Mouse (Mus musculus) small intestine, adult 2 months (tissue): ENCODE measurements around the gene Erp27. TPM values are rescaled to one million over a fixed set of nuclear protein-coding genes. Genes with fewer than 3 reads are reported as not detected.

Experiments used
- H3K27ac ChIP-seq: fragments of 200-500 bp; 2 replicates; pipeline ENCODE4 v1.5.1; 2012; ENCODE audit warnings: low read depth, low read length, control low read depth, inconsistent platforms; ENCODE audit not compliant: insufficient read depth
- H3K27me3 ChIP-seq: fragments of 200-500 bp; 2 replicates; pipeline ENCODE4 v1.6.1; 2012; ENCODE audit warnings: mild to moderate bottlenecking, moderate library complexity, low read length, inconsistent platforms; ENCODE audit not compliant: control insufficient read depth, insufficient read depth
- H3K36me3 ChIP-seq: fragments of 200-500 bp; 2 replicates; pipeline ENCODE4 v1.6.1; 2012; ENCODE audit warnings: mild to moderate bottlenecking, low read length, control low read depth, inconsistent platforms; ENCODE audit not compliant: control insufficient read depth, insufficient read depth
- H3K4me1 ChIP-seq: fragments of 200-500 bp; 2 replicates; pipeline ENCODE4 v1.6.1; 2012; ENCODE audit warnings: low read length, inconsistent platforms, mixed read lengths; ENCODE audit not compliant: control insufficient read depth, insufficient read depth, insufficient read length
- H3K4me3 ChIP-seq: fragments of 200-500 bp; 2 replicates; pipeline ENCODE4 v1.5.1; 2012; ENCODE audit warnings: low read depth, mild to moderate bottlenecking, control low read depth, inconsistent platforms, low read length, moderate library complexity
- CTCF ChIP-seq: fragments of 200-500 bp; IDR thresholded peaks from 2 replicates; pipeline ENCODE4 v1.5.1; 2012; ENCODE audit warnings: low read depth, mild to moderate bottlenecking, control low read depth, inconsistent platforms, low read length, moderate library complexity, mixed read lengths; ENCODE audit not compliant: insufficient replicate concordance, insufficient read length; ENCODE audit errors: extremely low read depth
- POLR2A ChIP-seq: fragments of 200-500 bp; IDR thresholded peaks from 2 replicates; pipeline ENCODE4 v1.6.1; 2012; ENCODE audit warnings: low read depth, mild to moderate bottlenecking, control low read depth, inconsistent platforms, low read length, moderate library complexity
- WGBS: fragments of 180-500 bp; shearing (Covaris S2); methylation state at CpG from one replicate; pipeline ENCODE4 v1.1.7; 2018; 5-methylcytosine and 5-hydroxymethylcytosine counted together
- polyA plus RNA-seq: library from polyadenylated mRNA; depleted of rRNA; stranded (reverse); fragments of >200 nt; gene quantifications from 2 replicates; pipeline ENCODE4 v1.2.3, GENCODE M21; 2012

Erp27 gene
- polyA plus RNA-seq, 1 experiment: 0.28 TPM

DNA sequence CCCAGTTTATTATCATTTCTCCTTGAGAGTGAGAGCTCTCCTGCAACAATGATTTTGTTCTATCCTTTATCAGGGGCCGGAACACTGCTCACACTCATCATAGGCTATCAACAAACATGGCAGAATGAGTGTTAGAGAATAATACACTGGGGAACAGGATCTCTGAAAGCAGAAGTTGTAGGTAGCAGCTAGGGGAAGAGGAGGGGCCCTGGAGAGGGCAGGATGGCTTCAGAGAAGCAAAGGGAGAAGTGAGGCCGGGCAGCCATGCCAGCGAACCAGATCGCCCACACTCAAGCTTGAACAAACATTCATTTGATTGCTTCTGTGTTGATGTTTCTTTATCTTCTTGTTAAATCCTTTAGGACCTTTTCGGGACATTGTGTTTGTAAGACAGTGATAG, 24.3 kb upstream of the Erp27 start:
- Histone ChIP-seq H3K36me3 (no peaks in the 10 kb centered on the region), H3K4me3 (no peak overlapping the region), H3K27ac (no peak overlapping the region), H3K27me3 (no peaks in the 10 kb centered on the region), H3K4me1 (no peaks in the 10 kb centered on the region)
- TF ChIP-seq CTCF: no peak
- no peak for TF ChIP-seq POLR2A
- WGBS: 45% methylated on average over 5 of the region's 5 CpGs

DNA sequence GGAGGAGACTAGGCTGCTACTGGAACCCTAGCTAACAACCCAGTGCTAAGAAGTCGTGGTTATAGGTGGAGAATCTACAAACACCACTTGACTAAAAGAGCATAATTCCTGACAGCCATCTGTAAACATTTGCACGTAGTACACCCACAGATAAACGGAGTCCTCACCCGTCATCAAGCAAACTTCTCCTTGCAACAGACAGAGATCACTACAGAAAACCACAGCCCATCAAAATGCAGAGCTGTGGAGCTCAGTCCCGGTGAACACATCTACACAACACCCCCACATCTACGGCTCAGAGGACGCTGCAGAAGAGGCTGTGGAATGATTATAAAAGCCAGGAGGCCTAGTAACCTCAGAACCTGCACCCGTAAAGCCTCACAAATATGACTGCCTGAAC, 22.5 kb upstream of the Erp27 start:
- TF ChIP-seq POLR2A: no peak
- no peak for TF ChIP-seq CTCF
- H3K4me1 ChIP-seq: no peaks in the 10 kb centered on the region
- no peaks in the 10 kb centered on the region for H3K36me3 ChIP-seq
- 65% methylated on average over 8 of the region's 8 CpGs for WGBS
- no peaks in the 10 kb centered on the region for H3K27me3 ChIP-seq
- H3K4me3 ChIP-seq: no peak overlapping the region
- no peak overlapping the region for H3K27ac ChIP-seq

DNA sequence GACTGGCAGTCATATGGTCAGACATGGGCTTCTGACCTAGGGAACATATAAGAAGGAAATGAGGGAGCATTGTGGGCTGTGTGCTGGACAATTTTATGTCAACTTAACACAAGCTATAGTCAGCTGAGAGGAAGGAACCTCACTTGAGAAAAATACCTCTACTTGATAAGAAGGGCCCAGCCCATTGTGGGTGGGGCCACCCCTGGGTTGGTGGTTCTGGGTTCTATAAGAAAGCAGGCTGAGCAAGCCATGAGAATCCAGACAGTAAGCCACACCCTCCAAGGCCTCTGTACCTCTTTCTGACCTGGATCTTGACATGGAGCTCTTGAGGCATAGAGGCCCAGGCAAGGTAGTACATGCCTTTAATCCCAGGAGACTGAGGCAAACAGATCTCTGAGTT, 21.4 kb upstream of the Erp27 start:
- Histone ChIP-seq H3K4me3 (no peak overlapping the region), H3K36me3 (no peaks in the 10 kb centered on the region), H3K27me3 (no peaks in the 10 kb centered on the region), H3K27ac (no peak overlapping the region), H3K4me1 (no peaks in the 10 kb centered on the region)
- no peak for TF ChIP-seq CTCF
- no peak for TF ChIP-seq POLR2A

DNA sequence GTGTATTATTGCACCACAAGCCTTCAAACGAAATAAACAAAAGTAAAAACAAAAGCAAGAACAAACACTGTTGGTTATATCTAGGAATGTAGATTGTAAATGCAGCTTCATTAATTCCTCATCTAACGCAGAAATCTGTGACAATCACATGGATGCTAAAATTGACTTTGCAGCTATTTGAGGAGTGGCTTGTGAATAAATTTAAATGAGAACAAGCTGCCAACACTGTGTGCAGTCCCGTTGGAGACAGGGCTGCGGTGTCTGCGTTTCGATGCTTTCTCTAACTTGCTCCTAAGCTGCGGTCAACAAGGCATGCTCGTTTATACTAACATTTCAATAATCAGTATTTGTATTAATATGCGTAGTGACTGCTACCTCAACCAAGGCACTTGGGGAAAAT, 20.3 kb upstream of the Erp27 start:
- no peak overlapping the region for H3K27ac ChIP-seq
- 80% methylated on average over 9 of the region's 9 CpGs for WGBS
- no peaks in the 10 kb centered on the region for H3K4me1 ChIP-seq
- no peak for TF ChIP-seq CTCF
- no peak for TF ChIP-seq POLR2A
- H3K4me3 ChIP-seq: no peak overlapping the region
- no peaks in the 10 kb centered on the region for H3K36me3 ChIP-seq
- no peaks in the 10 kb centered on the region for H3K27me3 ChIP-seq

DNA sequence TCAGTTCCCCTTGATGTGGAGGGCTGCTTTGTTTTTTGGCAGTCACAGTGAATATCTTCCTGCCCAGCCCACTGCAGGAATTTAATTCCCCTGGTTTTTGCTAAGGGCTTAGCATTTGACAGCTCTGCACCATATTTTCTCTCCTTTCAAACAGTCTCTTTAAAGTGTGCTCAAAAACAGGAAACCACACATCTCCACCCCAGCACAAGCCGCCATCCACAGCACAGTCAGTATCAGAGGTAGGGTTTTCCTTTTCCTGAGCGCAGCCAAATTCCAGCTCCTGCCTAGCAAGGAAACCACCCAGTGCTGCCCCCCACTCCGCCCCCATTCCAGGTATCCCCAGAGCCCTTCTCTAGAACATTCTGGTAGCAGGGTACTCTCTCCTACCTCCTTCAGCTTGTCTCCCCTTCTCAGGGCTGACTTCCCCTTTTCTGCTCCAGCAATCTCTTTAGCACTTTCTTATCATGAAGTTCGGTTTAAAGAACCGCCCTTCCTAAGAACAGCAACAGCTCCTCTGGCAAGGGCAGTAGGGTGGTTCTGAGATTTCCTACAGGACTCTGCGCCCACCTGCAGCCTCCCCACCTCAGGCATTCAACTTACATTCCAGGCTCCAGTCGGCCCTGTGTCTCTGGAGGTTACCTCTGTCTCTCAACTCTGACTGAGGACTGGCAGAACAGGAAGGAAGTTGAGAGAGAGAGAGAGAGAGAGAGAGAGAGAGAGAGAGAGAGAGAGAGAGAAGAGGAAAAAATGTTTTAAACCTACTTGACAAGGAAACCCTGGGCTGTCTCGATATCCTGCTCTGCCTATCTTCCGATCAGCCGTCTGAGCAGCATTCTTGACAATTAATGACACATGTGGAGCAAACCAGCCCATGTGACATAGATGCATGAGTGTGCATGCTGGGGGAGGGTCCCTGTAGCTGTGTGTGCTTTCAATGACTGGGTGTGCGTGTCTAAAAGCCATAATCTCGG, 19.4 kb upstream of the Erp27 start, which contains the start of gene Arhgdib:
Gene Arhgdib (minus strand): TSS at position 849 of the 971 bp plus-strand sequence.
- TF ChIP-seq POLR2A: no peak
- TF ChIP-seq CTCF: no peak
- Histone ChIP-seq H3K27me3 (no peaks in the 10 kb centered on the region), H3K4me3 (peak within 1 kb of the TSS; percentile 65), H3K36me3 (no peaks in the 10 kb centered on the region), H3K27ac (peak within 1 kb of the TSS; percentile 74), H3K4me1 (no peaks in the 10 kb centered on the region)
- 29% methylated on average over 12 of the region's 12 CpGs for WGBS

DNA sequence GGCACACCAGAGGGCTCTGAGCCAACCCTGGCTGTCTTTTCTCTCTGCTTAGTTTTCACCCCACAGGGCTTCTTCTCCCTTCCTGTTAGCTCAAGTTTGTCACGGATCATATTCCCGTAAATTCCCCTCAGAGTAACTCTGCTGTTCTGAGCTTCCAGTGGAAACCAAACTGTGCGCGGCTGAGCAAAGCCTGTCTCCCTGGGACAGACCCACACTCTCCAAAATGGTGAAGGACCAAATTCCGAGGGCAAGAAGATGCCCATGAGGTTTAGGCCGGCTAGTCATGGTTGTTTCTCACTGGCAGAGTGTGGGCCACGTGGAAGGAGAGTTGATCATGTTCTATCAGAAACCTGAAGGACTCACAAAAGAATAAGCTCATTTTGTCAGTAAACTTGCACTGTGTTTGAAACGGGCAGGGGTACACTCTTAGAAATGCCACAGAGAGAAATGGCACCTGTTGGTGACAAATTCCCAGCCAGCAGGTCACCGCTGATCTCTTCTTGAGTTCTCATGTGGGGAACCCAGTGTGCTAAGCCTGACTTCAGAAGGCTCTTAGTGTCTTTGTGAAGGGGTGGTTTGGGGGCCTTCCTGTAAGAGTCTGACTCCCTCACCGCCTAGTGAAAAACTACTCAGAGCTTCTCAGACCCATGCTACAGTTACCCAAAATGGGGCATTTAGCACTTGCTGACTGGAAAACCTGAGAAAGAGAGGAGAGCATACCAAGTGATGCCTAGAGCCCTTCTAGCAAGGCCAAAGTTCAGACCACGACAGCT, 18.4 kb upstream of the Erp27 start:
- H3K36me3 ChIP-seq: no peaks in the 10 kb centered on the region
- H3K4me3 ChIP-seq: peak overlapping the region; percentile 65
- H3K27ac ChIP-seq: peak overlapping the region; percentile 74
- 72% methylated on average over 11 of the region's 11 CpGs for WGBS
- no peaks in the 10 kb centered on the region for H3K4me1 ChIP-seq
- TF ChIP-seq CTCF (no peak), POLR2A (no peak)
- no peaks in the 10 kb centered on the region for H3K27me3 ChIP-seq
